Mouse (Mus musculus) spleen, adult 18-20 months (tissue): ENCODE data around the gene Hspa8.

ENCODE experiments used
- DNase-seq, 2 experiments: peaks; one replicate each; pipeline ENCODE4 v3.0.0; 2022; ENCODE audit warnings: mixed read lengths in 2 of 2

Gene Hspa8

GRCm38 (mm10) chr9:40811860-40812259 lies 11.1 kb downstream of the Hspa8 start:
- DNase-seq, result peak in 1 of 2 experiments; percentile 16

GRCm38 (mm10) chr9:40814060-40814459 lies 13.3 kb downstream of the Hspa8 start:
- no peak for DNase-seq

GRCm38 (mm10) chr9:40817325-40818028 lies 16.7 kb downstream of the Hspa8 start:
- no peak for DNase-seq

GRCm38 (mm10) chr9:40825601-40826000 lies 24.8 kb downstream of the Hspa8 start:
- DNase-seq, result no peak

- no peak for DNase-seq
Observed at GRCm38 (mm10) chr9:40827366-40827765, 26.6 kb downstream of the Hspa8 start.

GRCm38 (mm10) chr9:40834569-40834968 lies 33.8 kb downstream of the Hspa8 start:
- peak; percentile 31 to 79 for DNase-seq

- no peak for DNase-seq
Observed at GRCm38 (mm10) chr9:40836681-40837080, 35.9 kb downstream of the Hspa8 start.

- no peak for DNase-seq
Observed at GRCm38 (mm10) chr9:40839662-40840061, 38.9 kb downstream of the Hspa8 start.

GRCm38 (mm10) chr9:40851515-40851914 lies 50.7 kb downstream of the Hspa8 start:
- DNase-seq, result no peak

- DNase-seq, result no peak
Observed at GRCm38 (mm10) chr9:40858461-40859160, 57.8 kb downstream of the Hspa8 start.

GRCm38 (mm10) chr9:40859196-40859595 lies 58.4 kb downstream of the Hspa8 start:
- DNase-seq, result no peak
